Mouse (Mus musculus): Measurements from ENCODE around the gene Speg.

Speg gene

DNA sequence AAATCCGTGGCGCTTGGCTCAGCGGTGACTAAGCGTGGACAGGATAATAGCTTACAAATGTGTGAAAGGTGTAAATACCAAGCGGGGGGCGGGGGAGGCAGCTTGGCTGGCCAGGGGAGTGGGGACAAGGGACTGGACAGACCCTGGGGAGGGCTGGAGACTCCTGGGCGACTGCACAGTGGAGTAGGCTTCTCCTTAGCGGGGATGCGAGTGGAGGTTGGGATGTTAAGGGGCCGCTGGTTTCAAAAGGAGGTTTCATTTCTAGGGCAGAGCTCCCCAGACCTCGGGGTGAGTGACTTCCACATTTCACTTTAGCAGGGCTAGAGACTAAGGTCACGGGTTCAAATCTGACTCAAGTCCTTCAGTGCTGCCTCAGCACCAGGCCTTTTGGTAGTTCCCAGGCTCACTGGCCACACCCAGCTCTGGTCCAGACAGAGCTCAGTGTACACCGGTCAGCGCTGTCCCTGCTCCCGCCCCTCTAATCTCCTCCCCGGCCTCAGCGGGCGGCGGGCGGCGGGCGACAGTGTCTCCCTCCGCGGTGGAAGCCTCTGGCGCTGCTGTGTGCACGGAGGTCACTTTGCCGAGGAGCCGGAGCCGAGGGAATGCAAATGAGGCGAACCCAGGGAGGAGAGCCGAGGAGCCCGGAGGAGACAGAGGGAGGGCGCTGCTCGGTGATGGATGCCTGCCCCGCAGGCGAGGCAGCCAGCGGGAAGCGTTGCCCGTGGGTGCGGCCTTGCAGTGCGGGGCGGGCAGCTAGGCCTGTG is 83.1 kb downstream of the Speg start:
- peak; percentile 50 to 75 for DNase-seq (ENCODE audit: inconsistent age in 2 of 2, low spot score in 1 of 2)

DNA sequence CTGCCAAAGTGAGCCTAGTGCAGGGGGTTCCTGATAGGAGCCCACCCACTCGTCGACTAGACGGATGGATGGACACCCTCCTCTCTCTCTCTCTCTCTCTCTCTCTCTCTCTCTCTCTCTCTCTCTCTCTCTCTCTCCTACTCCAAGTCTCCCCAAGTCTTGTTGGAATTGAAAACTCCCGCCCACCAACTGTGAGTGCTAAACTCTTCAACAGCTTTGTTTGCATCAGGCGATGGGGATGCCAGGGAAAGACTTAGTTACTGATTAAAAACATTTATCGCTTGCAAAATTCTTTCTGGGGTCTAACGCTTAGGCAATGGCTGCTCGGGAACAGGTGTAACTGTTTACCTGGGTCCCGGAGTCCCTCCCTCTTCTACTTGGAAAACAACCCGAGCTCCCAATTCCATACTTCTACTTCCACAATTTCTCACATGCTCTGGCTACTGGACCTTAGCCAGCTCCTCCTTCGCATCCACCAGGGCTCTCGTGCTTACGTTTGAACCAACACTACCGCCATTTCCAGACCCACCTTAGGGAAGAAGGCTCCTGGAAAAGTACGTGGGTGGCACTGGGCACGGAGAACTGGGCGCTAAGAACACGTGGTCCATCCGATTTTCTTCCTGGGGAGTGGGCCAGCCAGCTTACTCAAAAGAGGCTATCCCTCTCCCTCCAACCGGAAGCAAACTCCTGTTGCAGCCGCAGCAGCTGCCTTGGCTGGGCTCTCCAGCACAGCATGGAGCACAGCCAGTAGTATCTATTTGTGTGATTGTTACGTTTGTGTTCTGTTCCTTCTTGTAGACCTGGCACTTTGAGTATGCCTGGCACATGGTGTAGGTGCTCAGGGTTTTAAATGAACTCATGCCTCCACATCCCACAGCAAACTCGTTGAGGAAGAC is 83.9 kb downstream of the Speg start:
- DNase-seq (ENCODE audit: inconsistent age in 2 of 2, low spot score in 1 of 2): no peak

DNA sequence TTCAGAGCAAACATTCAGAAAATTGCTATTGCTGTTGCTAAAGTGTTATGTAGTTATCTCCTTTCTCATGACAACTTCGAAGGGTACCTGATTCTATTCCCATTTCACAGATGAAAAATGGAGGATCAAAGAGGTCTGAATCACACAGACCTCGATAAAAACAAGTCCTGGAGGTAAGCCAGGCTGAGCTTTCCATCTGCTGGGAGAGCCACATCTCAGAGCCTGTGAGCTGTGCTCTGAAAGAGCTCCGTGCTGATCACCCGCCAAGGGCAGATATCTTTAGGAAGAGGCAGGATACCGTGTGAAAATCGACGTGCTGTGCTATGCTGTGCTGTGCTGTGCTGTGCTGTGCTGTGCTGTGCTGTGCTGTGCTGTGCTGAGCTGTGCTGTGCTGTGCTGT is 85.2 kb downstream of the Speg start:
- no peak for DNase-seq (ENCODE audit: inconsistent age in 2 of 2, low spot score in 1 of 2)

DNA sequence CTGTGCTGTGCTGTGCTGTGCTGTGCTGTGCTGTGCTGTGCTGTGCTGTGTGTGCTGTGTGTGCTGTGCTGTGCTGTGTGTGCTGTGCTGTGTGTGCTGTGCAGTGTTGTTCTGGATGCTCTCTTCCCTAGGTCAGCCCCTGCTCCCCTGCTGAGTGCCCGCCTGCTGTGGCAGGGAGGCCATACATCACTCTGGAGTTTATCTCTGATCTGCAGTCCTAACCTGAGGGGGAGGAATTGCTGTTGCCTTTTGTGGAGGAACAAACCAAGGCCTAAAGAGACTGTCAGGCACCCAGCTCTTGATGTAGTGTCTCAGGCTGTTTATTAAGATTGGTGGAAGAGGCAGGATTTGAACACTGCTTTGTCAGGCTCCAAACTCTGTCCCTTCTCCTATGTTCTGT is 87.5 kb downstream of the Speg start:
- no peak for DNase-seq (ENCODE audit: inconsistent age in 2 of 2, low spot score in 1 of 2)

DNA sequence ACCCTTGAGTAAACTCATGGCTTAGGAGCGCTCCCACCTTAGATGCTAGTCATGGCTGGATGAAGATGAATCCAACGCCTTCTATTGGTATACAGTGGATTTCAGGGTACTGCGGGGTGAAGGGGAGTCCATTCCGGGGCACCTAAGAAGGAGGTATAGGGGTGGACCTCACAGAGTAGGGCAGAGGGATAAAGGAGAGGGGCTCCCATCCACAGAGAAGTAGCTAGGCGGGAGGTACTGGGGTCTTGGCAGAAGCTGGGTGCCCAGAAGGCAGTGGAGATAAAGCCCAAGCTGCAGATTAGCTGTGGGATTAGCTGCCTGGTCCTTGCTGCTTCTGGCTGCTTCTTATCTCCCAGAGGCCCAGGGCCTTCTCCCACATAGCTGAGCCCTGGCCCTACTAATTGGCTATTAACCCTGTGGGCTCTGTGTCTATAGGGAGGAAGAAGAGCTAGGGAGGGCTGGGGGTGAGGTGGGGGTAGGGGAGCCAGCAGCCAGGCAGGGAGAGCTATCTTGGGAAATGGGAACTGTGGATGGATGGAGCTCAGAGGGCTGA is 88.6 kb downstream of the Speg start:
- DNase-seq (ENCODE audit: inconsistent age in 2 of 2, low spot score in 1 of 2): no peak

DNA sequence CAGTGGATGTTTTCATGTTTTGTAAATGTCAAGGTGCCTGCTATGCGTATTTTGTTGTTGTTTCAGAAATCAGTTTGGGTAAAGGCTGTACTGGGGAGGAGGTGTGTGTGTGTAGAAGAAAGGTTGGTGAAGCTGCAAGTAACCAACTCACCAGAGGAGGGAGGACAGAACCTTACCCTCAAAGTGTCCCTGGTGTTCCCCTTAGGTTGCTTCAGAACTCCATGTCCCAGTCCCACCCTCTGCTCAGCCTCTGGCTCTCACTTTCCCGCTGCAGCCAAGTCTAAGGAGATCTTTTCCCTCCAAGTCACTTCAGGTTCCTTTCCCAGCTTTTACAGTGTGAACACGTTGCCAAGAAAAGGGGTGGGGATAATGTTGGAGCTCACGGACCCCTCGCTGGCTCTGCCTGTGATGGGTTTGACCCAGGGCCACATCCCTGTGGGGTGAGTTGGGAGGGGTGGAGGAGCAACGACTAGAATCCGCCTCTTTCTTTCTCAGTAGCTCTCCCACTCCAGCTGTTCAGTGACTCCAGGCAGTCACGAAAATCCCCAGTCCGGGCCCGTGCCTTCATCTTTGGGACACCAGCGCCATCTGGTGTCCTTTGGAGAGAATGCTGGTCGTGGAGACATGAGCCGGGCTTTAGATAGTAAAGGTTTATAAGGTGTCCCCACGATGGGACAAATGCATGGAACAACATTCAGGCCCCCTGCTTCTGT is 92.3 kb downstream of the Speg start:
- peak; percentile 77 to 93 for DNase-seq (ENCODE audit: inconsistent age in 2 of 2, low spot score in 1 of 2)

DNA sequence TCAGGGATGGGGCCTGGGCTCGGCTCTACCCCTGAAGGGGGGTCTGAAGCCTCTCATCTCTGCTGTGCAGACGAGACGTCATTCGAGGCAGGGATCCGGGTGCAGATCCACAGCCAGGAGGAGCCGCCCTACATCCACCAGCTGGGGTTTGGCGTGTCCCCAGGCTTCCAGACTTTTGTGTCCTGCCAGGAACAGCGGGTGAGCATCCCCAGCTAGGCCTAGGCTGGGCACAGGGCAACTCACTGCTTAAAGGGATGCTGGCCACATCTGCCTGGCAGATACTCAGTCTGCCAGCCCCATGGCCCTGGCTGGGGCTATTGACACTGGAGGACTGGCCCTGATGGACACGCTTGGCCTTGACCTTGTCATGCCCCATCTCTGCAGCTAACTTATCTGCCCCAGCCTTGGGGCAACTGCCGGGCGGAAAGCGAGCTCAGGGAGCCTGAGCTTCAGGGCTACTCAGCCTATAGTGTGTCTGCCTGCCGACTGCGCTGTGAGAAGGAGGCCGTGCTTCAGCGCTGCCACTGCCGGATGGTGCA is 94.3 kb downstream of the Speg start:
- DNase-seq (ENCODE audit: inconsistent age in 2 of 2, low spot score in 1 of 2): peak; percentile 53 to 85

DNA sequence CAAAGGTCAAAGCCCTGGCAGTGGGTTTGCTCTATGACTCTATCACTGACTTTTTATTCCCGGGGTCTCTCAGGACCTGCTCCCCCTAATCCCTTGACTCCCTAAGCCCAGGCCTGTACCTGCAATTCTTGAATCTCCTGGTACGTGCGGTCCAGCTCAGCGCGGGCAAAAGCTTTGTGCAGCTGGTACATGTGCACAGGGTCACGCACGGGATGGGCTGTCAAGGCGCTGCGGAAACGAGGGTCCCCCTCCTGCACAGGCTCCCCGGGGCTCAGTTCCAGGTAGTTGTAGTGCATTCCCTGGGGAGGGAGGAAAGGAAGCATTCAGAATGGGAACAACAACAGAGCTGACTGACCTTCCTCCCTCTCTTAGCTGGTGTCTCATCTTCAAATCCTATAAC is 101.3 kb downstream of the Speg start:
- no peak for DNase-seq (ENCODE audit: inconsistent age in 2 of 2, low spot score in 1 of 2)

DNA sequence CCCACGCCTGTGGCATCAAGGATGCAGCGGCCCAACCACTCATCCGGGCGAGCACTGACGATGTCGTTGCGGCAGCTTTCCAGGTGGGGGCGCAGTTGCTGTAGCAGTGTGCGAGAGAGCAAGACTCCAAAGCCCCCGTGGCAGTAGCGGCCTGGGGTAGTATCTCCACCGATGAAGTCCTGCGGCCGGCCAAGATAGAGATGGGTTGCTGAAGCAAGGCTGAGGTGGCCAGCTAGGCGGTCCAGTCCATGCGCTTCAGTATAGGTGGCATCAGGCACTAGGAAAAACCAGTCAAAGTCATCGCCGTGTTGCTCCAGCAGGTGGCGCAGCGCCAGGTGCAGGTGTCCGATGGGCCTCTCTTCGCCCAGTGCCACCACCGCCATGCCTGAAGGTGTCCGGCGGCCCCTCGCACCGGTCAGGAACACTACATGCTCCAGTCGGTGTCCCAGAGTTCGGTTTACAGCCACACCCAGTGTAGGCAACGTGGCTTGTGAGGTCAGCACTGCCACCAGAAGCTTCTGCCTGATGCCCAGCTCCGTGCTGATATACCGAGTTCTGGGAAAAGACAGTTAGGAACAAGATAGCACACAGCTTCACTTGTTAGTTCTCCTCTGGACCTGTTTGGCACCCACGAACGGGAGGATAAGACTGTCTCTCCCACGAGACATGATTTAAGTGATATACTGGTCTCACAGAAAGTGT is 102.3 kb downstream of the Speg start:
- peak; percentile 88 to 96 for DNase-seq (ENCODE audit: inconsistent age in 2 of 2, low spot score in 1 of 2)

DNA sequence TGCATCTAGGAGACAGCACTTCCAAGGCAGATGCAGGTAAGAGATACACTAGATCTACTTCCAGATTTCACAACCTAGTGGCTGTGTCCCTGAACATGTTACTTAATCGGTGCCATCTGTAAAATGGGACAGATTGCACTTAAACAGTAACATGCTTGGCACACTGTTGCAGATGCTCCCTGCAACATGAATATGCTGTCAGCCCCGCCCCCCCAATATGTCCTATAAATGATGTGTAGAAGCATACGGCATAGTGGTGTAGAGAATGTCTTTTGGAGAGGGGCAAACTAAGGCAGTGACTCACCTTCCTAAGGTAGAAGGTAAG is 102.8 kb downstream of the Speg start:
- no peak for DNase-seq (ENCODE audit: inconsistent age in 2 of 2, low spot score in 1 of 2)

DNA sequence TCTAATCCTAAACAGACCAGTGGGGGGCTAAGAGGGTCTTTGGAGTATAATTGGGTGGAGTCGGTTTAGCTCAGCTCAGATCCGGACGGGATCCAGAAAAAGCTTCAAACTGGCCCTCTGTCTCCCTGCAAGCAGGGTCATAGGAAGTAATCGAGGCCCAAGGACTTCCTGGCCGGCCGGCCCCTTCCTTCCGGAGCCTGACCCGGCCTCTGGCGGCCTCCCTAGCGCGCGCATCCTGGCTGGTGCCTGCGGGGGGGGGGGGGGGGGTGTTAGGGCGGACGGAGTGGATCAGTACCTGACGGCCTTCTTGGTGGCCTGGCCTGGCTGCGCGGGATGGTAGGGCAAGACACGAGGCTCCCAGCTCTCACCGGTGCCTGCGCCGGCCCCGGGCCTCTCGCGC is 103.4 kb downstream of the Speg start:
- DNase-seq (ENCODE audit: inconsistent age in 2 of 2, low spot score in 1 of 2): no peak

DNA sequence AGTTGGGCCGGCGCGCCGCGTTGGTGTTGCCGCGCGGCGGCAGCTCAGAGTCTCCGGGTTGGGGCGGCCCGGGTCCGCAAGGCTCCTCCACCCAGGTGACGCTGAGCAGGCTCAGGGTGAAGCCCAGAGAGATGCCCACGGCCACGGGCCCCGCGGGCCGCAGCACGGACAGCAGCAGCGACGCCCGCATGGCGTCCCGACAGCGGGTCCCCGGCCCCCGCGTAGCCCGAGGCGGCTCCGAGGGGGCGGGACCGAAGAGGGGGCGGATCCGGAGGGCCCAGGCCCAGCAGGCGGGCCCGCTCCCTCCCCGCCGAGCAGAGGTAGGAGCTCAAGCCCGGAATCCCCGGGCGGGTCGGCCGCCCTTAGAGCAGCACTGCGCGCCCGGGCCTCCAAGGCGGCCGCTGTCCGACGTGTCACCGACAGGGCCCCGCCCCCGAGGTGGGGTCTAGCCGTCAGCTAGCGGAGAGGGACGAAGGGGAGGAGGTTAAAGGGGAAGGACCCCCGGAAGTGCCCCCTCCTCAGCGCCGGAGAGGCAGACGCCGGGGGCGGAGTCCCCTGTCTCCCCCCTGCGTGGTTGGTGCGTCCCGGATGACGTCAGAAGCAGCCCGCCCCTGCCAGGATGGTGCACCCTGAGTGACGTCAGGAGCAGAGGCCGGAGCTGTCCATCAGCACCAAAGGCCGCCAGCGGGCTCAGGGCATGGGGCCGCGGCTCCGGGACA is 104.0 kb downstream of the Speg start, which contains the start of the genes Chpf and Tmem198:
Gene Chpf (minus strand): TSS at position 392 of the 719 bp plus-strand sequence.
Gene Tmem198 (plus strand): TSS at position 617 of the 719 bp plus-strand sequence.
- peak; percentile 99 for DNase-seq (ENCODE audit: inconsistent age in 2 of 2, low spot score in 1 of 2)

DNA sequence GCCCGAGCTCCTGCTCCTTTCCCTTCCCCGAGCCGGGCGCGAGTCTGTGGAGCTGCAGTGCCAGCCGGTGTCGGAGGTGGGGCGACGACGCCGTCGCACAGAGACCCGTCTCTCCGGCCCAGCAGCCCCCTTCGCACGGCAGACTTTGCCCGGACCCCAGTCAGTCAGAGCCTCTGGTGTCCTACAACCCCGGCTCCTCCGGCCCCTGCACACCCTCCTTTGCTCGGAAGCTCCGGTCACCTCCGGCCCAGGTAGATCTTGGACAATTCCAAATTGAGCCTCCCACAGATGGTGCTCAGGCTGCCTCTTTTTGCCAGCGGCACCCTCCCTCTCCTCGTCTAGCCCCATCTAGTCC is 104.5 kb downstream of the Speg start:
- DNase-seq (ENCODE audit: inconsistent age in 2 of 2, low spot score in 1 of 2): no peak

DNA sequence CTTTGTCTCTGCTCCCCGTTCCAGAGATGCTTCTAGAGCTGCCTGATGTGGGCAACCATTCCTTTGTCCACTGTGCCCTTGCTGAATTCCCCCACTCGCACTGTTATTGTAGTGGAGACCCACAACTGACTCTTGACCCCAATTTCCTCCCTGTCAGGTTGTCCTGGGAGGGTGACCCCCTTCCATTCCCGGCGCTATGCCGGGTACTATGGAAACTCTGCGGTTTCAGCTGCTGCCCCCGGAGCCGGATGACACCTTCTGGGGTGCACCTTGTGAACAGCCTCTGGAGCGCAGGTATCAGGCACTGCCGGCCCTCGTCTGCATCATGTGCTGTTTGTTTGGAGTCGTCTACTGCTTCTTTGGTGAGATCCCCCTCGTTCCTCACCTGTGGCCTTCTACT is 104.9 kb downstream of the Speg start:
- DNase-seq (ENCODE audit: inconsistent age in 2 of 2, low spot score in 1 of 2): peak in 1 of 2 experiments; percentile 56

DNA sequence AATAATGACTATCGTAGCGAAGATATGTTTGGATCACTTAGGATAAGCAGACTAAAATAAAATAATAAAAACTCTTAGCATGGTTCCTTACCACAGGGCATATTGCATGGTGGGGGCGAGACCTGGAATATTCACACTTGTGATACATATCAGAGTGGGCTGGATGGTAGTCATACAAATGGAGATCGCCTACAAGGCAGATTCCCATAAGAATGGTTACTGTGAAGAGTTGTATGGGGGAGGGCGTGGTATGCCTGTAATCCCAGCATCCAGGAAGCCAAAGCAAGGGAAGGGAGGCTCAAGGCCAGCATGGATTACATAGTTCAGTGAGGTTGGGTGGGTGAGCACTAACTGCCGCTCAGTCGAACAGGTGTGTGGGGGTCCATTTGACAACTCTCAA is 105.6 kb downstream of the Speg start:
- DNase-seq (ENCODE audit: inconsistent age in 2 of 2, low spot score in 1 of 2): no peak
